Mouse (Mus musculus) gastrocnemius, adult 18-20 months (tissue): Measurements from ENCODE around the gene Smoc1. TPM values are rescaled to one million over a fixed set of nuclear protein-coding genes. Genes with fewer than 3 reads are reported as not detected.
A peak's percentile ranks its signal among the peaks of the same experiment; 100 is the strongest.

Experiments used
- DNase-seq: peaks from one replicate; pipeline ENCODE4 v3.0.0; 2021; ENCODE audit warnings: low spot score
- total RNA-seq, 2 experiments: library from RNA; stranded (reverse); gene quantifications; 2 replicates each; pipeline ENCODE4 v1.2.3; 2021

The Smoc1 gene
- total RNA-seq, 2 experiments from 2014 or later = 1.2 to 2.3 TPM

- DNase-seq = no peak
Observed at GRCm38 (mm10) chr12:81128693-81129092, 102.1 kb downstream of the Smoc1 start.

DNA sequence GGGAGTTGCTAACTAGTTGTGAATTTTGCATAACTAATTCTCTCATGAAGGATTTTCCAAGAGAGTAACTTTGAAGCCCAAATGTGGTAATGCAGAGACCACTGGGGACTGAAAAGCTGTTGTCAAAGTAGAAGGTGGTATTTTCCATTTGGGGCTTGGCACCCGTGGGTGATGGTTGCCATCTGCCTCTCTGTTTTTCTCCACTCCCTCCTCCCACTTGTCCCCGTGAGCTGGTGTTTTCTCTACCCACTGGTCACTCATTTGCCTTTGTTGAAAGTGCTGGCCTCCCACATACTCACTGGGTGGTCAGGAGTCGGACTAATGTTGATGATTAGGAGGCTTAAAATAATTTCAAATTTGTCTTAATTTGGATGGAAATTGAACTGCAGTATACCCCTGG is 104.1 kb downstream of the Smoc1 start:
- DNase-seq = no peak

DNA sequence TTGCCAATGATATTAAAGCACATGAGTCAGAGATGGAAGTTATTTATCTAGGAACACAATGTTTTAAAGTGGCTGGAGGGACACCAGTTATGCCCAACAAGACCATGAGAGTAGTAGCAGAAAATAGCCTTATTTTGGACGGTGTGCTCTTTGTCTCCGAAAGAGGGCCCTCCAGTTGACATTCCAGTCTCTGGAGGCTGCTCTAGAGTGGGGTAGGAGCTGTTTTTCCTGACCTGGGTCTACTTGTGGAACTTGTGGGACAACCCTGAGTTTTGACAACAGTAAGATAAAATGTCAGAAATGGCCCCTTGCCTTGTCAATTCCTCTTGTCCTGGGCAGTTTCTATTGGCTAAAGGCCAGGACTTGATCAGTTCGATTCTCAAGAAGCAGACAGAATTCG is 104.5 kb downstream of the Smoc1 start:
- DNase-seq = no peak

DNA sequence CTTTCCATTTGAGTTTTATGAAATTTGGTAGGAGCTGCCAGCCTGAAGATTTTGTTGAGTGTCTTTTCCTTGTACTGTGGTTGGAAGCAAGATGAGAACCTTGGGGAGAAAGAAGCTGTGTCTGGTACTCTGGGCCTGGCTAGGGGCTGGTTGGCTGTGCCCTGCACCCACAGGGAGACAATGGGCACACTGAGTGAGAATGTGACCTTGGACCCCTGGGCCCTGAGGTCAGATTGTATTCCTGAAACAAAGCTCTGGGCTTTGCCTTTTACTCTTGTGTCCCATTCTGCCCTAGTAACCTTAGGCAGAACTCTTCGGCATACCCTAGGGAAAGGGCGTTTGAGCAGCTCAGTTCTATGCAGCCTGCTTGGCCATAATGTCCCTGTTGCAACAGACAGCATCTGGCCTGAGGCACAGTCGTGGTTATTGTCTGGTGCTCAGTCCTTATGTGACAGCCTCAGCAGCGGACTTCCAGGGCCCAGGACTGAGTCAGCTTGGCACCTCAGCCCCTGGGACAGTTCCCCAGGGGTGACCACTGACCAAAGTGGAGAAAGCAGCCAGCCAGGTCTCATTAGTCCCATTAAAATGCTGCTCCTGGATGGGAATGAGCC is 106.6 kb downstream of the Smoc1 start:
- no peak for DNase-seq

GRCm38 (mm10) chr12:81138217-81138616 is 111.6 kb downstream of the Smoc1 start:
- DNase-seq = no peak

- no peak for DNase-seq
Observed at GRCm38 (mm10) chr12:81139463-81139862, 112.9 kb downstream of the Smoc1 start.

DNA sequence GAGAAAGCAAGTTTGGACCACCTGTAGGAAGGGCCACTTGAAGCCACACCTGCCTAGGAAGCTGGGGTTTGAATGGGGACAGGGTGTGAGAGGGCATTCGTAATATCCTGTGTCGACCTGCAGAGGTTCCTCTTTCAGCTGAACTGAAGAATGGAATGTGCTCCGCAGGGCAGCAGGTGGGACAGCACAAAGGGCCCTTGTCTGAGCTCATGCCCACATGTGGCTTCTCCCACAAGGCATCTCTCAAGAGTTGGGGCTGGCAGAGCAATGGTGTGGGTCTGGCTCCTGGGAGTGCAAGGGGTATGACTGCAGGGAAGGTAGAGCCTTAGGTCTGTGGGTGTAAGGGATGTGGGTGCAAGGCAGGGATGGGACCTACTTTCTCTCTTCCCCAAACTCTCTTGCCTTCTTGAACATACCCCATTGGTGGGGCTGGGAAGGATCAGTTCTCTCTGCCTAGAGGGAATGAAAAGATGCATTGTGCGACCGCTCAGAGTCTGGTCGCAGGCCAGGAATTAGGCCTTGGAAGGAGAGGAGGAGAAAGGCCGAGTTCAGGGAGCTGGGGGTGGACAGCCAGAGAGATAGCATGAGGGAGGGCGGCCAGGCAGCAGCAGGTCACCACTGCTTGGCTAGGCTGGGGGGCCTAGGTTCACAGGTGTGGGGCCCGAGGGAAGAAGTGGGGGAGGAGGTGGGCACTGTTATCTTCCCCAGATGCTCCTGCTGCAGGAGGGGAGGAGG is 114.2 kb downstream of the Smoc1 start:
- no peak for DNase-seq

- no peak for DNase-seq
Observed at GRCm38 (mm10) chr12:81141329-81141711, 114.7 kb downstream of the Smoc1 start.

DNA sequence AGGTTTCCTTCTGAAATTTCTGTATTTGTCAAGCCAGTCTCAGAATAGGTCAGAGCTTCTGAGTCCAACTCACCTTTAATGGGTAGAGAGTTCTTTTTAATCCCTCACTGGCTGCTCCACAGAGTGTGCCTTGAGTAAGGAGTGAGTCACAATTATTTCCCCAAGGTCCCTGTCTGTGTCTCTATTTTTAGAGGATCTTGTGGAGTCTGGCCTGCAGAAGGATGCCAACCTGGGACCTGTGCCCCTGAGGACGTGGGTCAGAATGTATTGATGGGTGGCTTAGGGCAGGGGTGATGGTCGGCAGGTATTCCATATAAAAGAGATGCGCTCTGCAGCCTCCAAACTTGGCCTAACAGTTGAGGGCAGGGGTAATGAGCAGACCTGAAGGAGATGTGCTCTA is 115.6 kb downstream of the Smoc1 start:
- DNase-seq = no peak

DNA sequence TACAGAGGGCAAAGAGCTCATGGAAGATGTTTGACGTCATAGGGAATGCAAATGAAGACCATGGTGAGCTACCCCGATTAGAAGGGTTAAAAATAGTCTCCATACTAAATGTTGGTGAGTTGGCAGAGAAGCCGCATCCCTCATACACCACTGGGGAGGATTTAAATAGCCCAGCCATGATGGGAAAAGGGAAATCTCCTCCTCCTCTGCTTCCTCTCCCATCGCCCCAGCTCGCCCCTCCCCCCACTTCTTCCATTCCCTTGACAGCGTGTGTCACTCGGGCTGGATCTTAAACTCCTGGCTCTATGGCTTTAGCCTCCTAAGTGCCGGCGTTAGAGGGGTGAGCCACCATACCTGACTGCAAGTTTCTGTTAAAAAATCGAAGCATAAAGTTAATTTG is 117.6 kb downstream of the Smoc1 start:
- DNase-seq = no peak

GRCm38 (mm10) chr12:81146417-81147180 is 120.0 kb downstream of the Smoc1 start:
- no peak for DNase-seq

DNA sequence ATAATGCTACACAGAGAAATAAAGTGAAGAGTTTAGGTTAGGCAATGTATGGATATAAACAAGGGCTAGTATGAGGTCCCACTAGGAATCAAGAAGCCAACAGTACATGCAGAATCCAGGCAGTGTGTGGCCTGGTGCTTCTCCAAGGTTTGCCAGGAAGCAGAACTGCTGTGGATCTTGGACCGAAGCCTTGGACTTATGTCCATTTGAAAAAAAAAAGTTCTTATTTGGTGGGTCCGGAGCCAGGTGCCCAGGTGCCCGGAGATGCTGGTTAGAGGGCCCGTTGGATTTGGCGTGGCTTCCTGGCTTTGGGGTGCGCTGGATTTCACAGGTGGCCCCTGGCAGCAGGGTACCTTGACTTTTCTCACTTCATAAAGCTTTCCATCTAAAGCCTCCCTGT is 121.3 kb downstream of the Smoc1 start:
- DNase-seq = no peak

DNA sequence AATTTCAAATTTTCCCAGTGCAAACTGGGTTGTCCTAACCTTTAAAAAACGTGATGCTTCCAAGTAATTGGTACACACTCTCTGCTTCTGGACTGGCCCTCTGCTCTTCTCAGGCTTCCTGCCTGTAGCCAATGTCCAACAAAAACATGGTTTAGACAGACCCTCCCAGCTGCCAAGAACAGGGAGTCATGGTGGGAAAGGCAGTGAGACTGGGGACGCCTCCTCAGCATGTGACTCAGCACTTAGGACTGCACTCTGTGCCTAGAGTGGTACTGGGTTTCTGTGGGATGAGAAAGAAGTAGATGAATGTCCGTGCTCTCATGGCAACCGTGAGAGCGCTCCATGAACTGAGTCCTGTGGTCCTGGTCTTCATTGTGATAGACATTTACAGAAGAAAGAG is 124.3 kb downstream of the Smoc1 start:
- DNase-seq = peak; percentile 19

- no peak for DNase-seq
Observed at GRCm38 (mm10) chr12:81152082-81152481, 125.5 kb downstream of the Smoc1 start.

GRCm38 (mm10) chr12:81155675-81156074 is 129.1 kb downstream of the Smoc1 start:
- DNase-seq = peak; percentile 51

DNA sequence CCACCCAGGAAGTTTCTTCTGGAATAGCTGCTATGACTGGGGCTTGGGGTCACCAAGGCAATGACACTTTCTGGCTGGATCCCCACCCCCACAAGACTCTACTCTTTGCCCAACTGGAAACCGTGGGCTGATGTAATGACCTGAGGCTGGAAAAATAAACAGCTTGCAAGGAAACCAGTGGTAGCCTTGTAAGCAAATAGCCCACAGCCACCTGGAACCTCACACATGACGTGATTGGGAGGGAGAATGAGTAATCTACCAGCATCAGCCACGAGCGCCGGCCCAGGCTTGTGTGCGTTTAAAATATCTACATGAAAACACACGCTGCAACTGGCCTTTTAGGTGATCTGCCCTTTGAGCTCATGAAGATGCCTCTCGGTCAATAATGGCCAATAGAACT is 130.2 kb downstream of the Smoc1 start:
- DNase-seq = no peak

DNA sequence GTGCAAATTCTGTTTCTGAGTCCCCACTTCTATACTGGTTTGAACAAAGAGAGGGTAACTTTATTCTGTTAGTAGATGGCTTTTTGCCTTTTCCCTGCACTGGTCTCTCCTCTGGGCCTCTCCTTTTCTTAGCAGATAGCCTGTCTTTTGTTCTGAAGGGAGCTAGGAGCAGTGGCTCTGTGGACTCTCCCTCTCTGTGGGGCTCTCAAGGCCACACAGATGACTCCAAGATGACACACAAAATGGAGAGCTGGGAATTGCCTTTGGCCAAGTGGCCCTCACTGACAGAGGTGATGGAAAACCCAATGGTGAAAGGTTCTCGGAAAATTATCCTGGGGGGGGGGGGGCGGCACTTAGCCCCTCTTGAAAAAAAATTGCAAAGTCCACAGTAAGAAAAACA is 133.3 kb downstream of the Smoc1 start:
- DNase-seq = no peak

DNA sequence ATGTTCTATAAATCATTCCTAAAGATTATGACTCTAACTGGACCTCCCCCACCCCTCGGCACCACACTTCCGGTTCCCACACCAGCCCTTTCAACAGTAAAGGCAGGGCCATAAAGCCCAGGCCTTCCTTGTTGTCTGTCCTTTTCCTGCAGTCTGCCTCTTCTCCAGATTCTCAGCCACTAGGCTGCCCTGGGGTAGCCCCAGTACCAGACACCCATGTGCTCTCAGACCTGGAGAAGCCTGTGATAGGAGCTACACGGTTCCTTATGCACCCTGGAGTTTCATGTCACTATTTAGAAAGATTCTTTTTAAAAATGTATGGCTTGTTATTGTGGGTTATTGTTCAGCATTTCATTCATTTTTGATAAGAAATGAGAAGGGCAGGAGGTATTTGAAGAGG is 133.8 kb downstream of the Smoc1 start:
- no peak for DNase-seq

GRCm38 (mm10) chr12:81160831-81161230 is 134.2 kb downstream of the Smoc1 start:
- peak; percentile 13 for DNase-seq

- no peak for DNase-seq
Observed at GRCm38 (mm10) chr12:81161282-81161681, 134.7 kb downstream of the Smoc1 start.

DNA sequence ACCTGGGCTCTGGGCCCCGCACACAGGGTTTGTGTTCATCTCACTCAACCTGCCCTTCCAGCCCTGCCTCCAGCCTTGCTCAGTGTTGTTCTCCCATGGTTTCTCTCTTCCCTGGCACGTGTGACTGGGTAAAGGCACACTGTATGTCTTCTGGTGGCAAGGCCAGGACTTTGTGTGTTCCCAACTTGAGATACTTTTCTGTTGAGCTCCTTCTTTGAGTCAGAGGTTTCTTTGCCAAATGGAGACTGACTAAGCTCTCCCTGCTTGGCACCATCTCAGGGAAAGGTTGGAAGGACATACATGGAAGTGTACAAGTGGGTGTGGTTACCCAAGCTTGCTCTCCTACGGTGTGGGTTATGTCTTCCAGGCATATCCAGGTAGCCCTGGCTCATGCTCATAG is 136.5 kb downstream of the Smoc1 start:
- peak; percentile 9 for DNase-seq

DNA sequence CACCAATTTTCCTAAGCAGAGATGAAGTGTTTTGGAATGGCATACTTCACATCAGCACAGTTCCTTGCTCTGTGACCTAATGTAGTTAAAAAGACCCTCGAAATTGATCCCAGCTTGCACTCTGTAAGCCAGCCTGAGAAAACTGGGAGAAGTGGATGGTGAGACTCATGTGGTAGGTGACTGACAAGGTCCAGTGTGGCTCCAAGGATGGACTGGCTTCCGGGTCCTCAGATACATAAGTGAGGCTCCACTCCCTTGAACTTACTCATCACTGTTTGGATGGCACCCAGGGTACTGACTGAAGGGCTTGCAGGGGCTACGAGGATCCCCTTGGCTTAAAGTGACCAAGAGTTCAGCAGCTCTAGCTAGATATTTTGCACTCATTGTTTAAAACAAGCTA is 137.0 kb downstream of the Smoc1 start:
- DNase-seq = no peak

DNA sequence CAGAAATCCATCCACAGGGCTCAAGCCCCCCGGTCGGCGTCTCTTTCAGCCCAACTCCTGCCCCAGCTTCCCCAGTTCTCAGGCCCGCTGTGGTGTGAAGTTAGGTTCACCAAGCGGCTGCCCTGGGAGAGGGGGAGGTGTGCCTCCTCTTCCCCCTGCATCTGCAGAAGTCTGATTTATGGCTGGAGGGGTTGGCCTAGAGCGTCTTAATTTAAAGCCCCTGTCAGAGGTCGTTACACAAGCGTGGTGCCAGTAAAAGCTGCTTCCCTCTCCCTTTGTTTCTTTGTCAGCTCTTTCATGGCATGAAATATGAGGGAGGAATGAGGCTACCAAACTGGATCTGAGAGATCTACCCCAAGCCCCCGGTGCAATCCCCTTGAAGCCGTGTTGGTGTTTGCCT is 139.5 kb downstream of the Smoc1 start:
- DNase-seq = no peak
